Mouse (Mus musculus) midbrain, embryonic 14.5 days (tissue): ENCODE measurements around the gene Gm20219. TPM values are rescaled to one million over a fixed set of nuclear protein-coding genes. Genes with fewer than 3 reads are reported as not detected.

ENCODE experiments used
- ATAC-seq: fragments of 200-750 bp; cut with Nextera tagmentation; 2 replicates; pipeline ENCODE4 v1.8.0; 2017; ENCODE audit warnings: moderate number of reproducible peaks, moderate library complexity; ENCODE audit not compliant: low FRiP score, low TSS enrichment
- DNase-seq: peaks from one replicate; pipeline ENCODE4 v3.0.0-alpha.2; 2015
- H3K27ac ChIP-seq: fragments of 300-500 bp; sonication (generic); replicated peaks from 2 replicates; pipeline ENCODE4 v1.5.1; 2014; ENCODE audit warnings: mild to moderate bottlenecking, low read depth, low read length, moderate library complexity
- H3K27me3 ChIP-seq: fragments of 300-500 bp; sonication (generic); 2 replicates; pipeline ENCODE4 v1.6.1; 2014; ENCODE audit warnings: low read length, control low read depth, mixed read lengths; ENCODE audit not compliant: control insufficient read depth, insufficient read depth
- H3K36me3 ChIP-seq: fragments of 300-500 bp; sonication (generic); 2 replicates; pipeline ENCODE4 v1.6.1; 2014; ENCODE audit warnings: low read length, control low read depth; ENCODE audit not compliant: control insufficient read depth, insufficient read depth
- H3K4me1 ChIP-seq: fragments of 300-500 bp; sonication (generic); 2 replicates; pipeline ENCODE4 v1.6.1; 2014; ENCODE audit warnings: mild to moderate bottlenecking, antibody characterized with exemption, low read length, control low read depth; ENCODE audit not compliant: control insufficient read depth, insufficient read depth
- H3K4me2 ChIP-seq: fragments of 300-500 bp; sonication (generic); 2 replicates; pipeline ENCODE4 v1.6.1; 2014; ENCODE audit warnings: mild to moderate bottlenecking, low read length, moderate library complexity
- H3K4me3 ChIP-seq: fragments of 300-500 bp; sonication (generic); replicated peaks from 2 replicates; pipeline ENCODE4 v1.5.1; 2014; ENCODE audit warnings: low read depth, low read length
- H3K9ac ChIP-seq: fragments of 300-500 bp; sonication (generic); replicated peaks from 2 replicates; pipeline ENCODE4 v1.6.1; 2014; ENCODE audit warnings: mild to moderate bottlenecking, low read length, moderate library complexity
- H3K9me3 ChIP-seq: fragments of 300-500 bp; sonication (generic); 2 replicates; pipeline ENCODE4 v1.6.1; 2016; ENCODE audit warnings: low read length, control low read depth, mixed read lengths; ENCODE audit not compliant: control insufficient read depth
- WGBS: fragments of 180-500 bp; shearing (Covaris S2); extraction: QIAGEN DNeasy Blood & Tissue Kit; methylation state at CpG from one replicate; pipeline ENCODE4 v1.1.7; 2014; 5-methylcytosine and 5-hydroxymethylcytosine counted together
- polyA plus RNA-seq: library from polyadenylated mRNA; unstranded; fragments of >200 nt; fragmentation: Nextera tagmentation; extraction: Ambion mirVana; gene quantifications from 2 replicates; pipeline ENCODE4 v1.2.1, GENCODE M21; 2014

The Gm20219 gene
- polyA plus RNA-seq, 1 experiment from 2014 or later: 0.95 TPM

DNA sequence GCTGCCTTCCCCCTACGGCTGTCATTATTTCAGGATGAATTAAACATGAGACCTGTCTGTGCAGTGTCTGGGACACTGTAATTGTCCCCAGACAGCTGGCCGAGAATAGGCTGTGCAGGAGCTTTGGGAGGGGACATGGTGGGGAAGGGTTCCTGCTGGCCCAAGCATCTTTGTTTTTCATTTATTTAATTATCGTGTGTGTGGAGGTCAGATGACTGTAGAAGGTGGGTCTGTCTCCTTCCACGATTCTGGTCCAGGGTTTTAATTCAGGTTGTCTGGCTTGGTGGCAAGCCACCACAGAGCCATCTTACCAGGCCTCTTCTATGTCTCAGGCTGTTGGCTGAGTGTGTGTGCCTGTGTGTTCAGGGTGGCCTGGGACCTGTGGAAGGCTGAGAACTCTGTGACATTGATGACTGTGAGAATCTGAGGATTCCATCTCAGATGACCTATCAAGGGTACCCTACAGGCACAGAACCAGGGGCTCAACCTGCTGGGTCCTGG lies 5.5 kb downstream of the Gm20219 start:
- peak overlapping the region; percentile 49; the same call in 1 of the 2 replicates for H3K27ac ChIP-seq
- ATAC-seq (no peak), DNase-seq (no peak)

DNA sequence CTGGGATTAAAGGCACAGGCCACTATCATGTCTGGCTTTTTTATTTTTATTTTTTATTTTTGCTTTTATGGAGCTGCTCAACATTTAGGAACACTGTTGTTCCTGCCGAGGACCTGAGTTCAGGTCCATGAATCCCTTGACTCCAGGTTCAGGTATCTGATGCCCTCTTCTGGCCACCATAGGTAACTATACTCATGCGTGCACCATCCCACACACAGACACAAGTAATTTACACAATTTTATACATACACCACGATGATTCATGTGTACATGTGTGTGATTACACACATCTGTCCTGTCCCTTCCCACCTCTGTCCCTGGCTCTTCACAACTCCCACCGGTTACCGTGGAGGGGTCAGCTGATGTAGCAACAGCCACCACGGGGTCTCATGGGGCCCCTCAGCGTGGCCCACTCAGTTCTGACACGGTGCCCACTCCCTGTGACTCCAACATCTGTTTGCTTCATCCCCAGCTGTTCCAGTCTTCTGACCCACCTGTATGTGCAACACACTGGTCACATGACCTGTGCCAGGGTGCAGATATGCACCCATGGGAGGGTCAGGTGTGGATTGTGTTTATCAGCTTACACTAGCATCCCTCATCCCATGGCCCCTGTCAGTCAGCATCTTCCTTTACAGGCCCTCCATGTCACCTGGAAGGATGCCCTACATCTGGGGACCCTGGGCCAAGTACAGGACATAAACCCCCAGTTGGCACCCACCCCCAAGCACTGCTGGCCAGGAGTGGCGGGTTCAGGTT lies 6.2 kb downstream of the Gm20219 start:
- ATAC-seq (no peak), DNase-seq (no peak)
- Histone ChIP-seq H3K36me3 (no peaks in the 10 kb centered on the region), H3K9me3 (no peaks in the 10 kb centered on the region), H3K4me2 (no peak overlapping the region), H3K4me1 (peaks cover 39% of the 10 kb centered on the region), H3K4me3 (no peak overlapping the region), H3K27me3 (no peaks in the 10 kb centered on the region), H3K27ac (0 out of 2 replicates have a peak overlapping the region, but pooled peaks have one; percentile 26), H3K9ac (no peak overlapping the region)
- WGBS: 63% methylated on average over 9 of the region's 9 CpGs

More for the DNA sequence above, 5.5 kb downstream of the Gm20219 start:
- Histone ChIP-seq H3K4me1 (peaks cover 37% of the 10 kb centered on the region), H3K27me3 (no peaks in the 10 kb centered on the region), H3K36me3 (no peaks in the 10 kb centered on the region), H3K4me2 (no peak overlapping the region), H3K9ac (no peak overlapping the region), H3K9me3 (no peaks in the 10 kb centered on the region), H3K4me3 (no peak overlapping the region)
- 14% methylated on average over 4 of the region's 4 CpGs for WGBS

DNA sequence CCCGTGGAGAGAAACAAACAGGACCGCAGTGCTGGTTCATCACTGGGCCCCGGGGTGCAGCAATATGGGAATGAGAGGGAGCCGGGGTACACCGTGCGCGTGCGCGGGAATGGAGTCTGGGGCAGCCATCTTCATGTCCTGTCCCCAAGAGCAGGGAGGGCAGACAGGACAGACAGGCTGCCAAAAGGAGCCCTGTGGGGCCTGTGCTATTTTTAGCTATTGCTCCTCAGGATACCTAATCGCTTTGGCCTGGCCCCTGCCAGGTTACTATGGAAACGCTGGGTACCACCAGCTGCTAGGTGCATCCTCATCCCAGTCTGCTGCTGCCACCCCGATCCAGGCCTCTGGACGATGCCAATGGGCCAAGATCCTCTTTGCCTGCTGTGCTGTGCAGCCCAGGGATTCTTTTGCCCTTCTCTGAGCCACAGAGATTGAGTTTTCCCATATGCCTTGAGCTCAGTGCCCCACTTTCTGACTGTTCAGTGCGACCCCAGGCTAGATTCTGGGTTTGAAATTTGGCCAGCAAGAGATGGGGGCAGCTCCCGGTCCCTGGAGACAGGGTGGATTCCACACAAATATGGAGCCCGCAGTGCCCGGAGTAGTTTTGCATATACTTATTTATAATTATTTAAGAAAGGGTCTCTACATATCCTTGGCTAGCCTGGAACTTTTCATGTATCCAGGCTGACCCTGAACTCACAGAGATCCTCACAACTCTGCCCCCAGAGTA lies 6.9 kb downstream of the Gm20219 start:
- Histone ChIP-seq H3K9ac (no peak overlapping the region; the same call in 1 of the 2 replicates), H3K27ac (peak overlapping the region; percentile 60), H3K9me3 (no peaks in the 10 kb centered on the region), H3K4me1 (peaks cover 40% of the 10 kb centered on the region), H3K4me2 (no peak overlapping the region), H3K27me3 (no peaks in the 10 kb centered on the region), H3K36me3 (no peaks in the 10 kb centered on the region), H3K4me3 (no peak overlapping the region)
- WGBS: 46% methylated on average over 17 of the region's 17 CpGs
- ATAC-seq (peak; percentile 14; the same call in 1 of the 2 replicates), DNase-seq (peak; percentile 72)

DNA sequence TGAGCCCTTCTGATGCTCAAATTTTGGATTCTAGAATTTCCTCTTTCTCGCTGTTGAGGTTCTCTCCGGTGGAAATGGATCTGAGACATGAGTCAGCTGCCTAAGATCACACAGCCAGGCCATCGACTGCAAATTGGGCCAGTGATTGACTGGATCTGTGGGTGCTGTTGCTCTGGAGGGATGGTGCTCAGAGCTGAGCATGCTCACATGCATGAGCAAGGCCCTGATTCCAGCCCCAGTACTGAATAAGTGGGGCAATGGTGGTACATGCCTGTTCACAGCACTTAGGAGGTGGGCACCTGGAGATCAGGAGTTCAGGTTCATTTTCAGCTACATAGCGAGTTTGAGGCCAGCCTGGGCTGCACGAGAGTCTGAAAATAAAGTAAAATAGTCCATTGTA lies 7.6 kb downstream of the Gm20219 start:
- H3K36me3 ChIP-seq: no peaks in the 10 kb centered on the region
- no peak overlapping the region for H3K4me2 ChIP-seq
- no peak overlapping the region for H3K4me3 ChIP-seq
- H3K4me1 ChIP-seq: peaks cover 34% of the 10 kb centered on the region
- peak overlapping the region; percentile 60 for H3K27ac ChIP-seq
- WGBS: 89% methylated on average over 5 of the region's 5 CpGs
- ATAC-seq: no peak
- no peak overlapping the region; the same call in 1 of the 2 replicates for H3K9ac ChIP-seq
- no peaks in the 10 kb centered on the region for H3K27me3 ChIP-seq
- H3K9me3 ChIP-seq: no peaks in the 10 kb centered on the region
- no peak for DNase-seq

DNA sequence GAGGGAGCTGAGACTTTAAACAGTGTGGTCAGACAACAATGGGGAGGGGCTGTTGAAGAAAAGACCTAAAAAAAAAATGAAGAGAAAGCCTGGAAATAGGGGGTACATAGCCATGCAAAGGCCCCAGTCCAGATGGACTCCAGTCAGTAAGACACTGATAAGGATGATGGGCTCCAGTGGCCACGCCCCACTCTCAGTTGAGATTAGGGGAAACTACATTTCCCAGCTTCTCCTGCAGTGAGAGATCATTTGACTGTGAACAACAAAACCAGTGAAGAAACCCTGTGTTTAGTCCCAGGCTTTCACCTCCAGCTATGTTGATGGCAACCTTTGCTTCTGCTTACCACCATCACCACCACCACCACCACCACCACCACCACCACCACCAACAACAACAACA lies 8.2 kb downstream of the Gm20219 start:
- WGBS: 76% methylated on average over 1 of the region's 1 CpGs
- Histone ChIP-seq H3K36me3 (no peaks in the 10 kb centered on the region), H3K9ac (no peak overlapping the region), H3K27me3 (no peaks in the 10 kb centered on the region), H3K4me2 (no peak overlapping the region), H3K4me1 (peaks cover 28% of the 10 kb centered on the region), H3K27ac (no peak overlapping the region), H3K4me3 (no peak overlapping the region), H3K9me3 (no peaks in the 10 kb centered on the region)
- ATAC-seq (no peak), DNase-seq (no peak)

GRCm38 (mm10) chr17:56544699-56545387 lies 9.3 kb downstream of the Gm20219 start:
- Histone ChIP-seq H3K9ac (no peak overlapping the region), H3K9me3 (no peaks in the 10 kb centered on the region), H3K4me2 (no peak overlapping the region), H3K27ac (no peak overlapping the region), H3K4me3 (no peak overlapping the region), H3K27me3 (no peaks in the 10 kb centered on the region), H3K4me1 (peaks cover 28% of the 10 kb centered on the region), H3K36me3 (no peaks in the 10 kb centered on the region)
- DNase-seq: no peak
- no peak for ATAC-seq
- 78% methylated on average over 7 of the region's 7 CpGs for WGBS

DNA sequence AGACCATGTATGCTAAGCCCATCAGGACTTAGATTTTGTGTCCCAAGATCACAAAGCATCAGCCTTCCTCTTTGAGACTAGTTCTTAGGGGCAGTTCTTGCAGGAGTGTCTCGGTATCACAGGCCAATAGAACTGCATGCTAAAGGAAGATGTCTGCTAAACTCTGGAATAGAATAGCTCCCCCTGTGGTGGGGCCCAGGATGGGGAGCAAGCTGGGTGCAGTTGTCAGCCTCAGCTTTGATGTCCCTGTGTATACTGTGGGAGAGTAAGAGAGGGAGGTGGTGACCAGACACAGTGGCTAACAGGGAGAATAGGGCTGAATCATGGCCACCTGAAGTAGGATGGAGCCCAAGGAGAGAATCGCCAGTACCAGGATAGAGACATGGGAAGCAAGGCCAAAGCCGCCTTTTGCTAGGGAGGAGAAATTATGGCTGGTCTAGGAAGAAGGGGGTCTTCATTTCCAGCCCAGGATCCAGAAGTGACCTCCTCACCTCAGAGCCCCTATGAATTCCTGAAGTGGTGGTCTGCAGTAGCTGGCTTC lies 10.4 kb downstream of the Gm20219 start:
- H3K36me3 ChIP-seq: no peaks in the 10 kb centered on the region
- H3K27me3 ChIP-seq: no peaks in the 10 kb centered on the region
- no peak overlapping the region for H3K4me3 ChIP-seq
- no peaks in the 10 kb centered on the region for H3K9me3 ChIP-seq
- ATAC-seq (no peak), DNase-seq (no peak)
- H3K9ac ChIP-seq: no peak overlapping the region
- H3K4me2 ChIP-seq: no peak overlapping the region
- H3K27ac ChIP-seq: no peak overlapping the region
- WGBS: 79% methylated on average over 3 of the region's 3 CpGs
- H3K4me1 ChIP-seq: peaks cover 24% of the 10 kb centered on the region

DNA sequence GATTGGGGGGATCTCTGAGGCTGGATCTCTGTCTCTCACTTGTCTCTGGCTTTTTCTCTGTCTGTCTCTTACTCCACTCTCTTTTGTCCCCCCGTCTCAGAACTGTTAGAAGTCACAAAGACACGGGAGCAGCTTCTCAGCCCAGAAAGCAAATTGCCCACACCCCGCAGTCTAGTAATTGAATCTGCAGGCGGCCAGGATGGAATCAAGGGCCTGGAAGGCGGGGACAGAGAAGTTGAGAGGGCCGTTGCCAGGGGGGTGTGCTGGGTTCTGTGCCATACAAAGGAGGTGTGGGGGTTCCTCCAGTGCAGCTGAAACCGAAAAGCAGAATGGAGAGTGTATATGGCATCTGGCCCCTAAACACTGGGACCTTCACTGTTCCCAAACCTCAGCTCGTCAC lies 11.5 kb downstream of the Gm20219 start:
- Histone ChIP-seq H3K4me3 (no peak overlapping the region), H3K4me2 (no peak overlapping the region), H3K9ac (no peak overlapping the region), H3K4me1 (peaks cover 24% of the 10 kb centered on the region), H3K27ac (no peak overlapping the region), H3K36me3 (no peaks in the 10 kb centered on the region), H3K9me3 (no peaks in the 10 kb centered on the region), H3K27me3 (no peaks in the 10 kb centered on the region)
- ATAC-seq (no peak), DNase-seq (no peak)
- 41% methylated on average over 8 of the region's 8 CpGs for WGBS
